Mouse (Mus musculus) urinary bladder, adult 18-20 months (tissue): ENCODE data around the gene Il1r2.

Experiments used
- DNase-seq, 2 experiments: peaks; one replicate each; pipeline ENCODE4 v3.0.0; 2022; ENCODE audit warnings: low spot score in 2 of 2, mixed read lengths in 2 of 2

Gene Il1r2

DNA sequence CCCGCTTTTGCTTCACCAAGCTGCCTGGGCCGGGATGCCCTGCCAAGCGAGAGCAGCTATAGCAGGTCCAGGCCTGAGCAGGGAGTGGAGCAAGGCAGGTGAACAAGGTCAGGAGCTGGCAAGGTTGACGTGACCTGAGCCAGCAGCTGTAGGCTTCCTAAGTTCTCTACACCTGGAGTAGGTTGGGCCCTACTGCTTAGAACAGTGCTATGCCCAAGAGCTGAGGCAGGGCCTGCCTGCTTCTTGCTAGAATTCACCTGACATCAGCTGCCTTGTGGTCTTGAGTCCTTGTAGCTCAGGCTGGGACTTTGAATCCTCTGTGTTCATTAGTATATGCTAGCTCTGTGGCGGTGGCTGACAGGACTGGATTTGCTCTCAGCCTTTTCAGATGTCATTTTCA lies at the start of gene Il1r2:
Il1r2 (plus strand) TSS at position 301 of the 400 bp plus-strand sequence.
- peak; percentile 30 to 32 for DNase-seq

DNA sequence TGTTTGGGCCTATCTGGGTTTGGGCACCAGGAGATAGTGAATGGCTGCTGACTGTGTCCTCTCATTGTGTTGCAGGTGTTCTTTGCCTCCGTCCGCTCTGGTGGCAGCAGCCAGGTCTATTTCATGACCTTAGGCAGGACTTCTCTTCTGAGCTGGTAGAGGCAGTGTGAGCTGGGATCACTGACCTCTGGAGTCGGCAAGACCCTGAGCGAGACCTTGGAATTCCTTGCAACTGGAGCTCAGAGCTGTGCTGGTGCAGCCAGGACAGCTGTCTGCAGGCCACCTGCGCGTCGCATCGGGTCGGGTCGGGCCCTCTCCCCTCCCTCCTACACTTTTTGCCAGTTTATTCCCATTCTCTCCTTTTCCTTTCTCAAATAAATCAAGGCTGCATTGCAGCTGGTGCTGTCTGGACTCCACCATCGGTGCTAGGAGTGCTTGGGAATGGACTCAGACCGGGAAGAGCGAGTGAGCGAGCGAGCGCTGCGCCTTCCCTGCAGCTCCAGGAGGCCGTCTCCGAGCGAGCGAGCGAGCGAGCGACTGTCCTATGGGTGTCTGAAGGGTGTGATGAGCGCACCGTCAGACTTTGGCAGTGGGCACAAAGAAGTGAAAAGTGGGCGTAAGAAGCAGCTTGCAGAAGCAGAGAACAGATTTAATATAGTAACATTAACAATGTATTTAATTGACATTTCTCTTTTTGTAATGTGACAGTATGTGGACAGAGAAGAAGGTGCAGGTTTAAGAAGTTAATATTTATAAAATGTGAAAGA lies 49.1 kb upstream of the Il1r2 start:
- DNase-seq, result no peak

DNA sequence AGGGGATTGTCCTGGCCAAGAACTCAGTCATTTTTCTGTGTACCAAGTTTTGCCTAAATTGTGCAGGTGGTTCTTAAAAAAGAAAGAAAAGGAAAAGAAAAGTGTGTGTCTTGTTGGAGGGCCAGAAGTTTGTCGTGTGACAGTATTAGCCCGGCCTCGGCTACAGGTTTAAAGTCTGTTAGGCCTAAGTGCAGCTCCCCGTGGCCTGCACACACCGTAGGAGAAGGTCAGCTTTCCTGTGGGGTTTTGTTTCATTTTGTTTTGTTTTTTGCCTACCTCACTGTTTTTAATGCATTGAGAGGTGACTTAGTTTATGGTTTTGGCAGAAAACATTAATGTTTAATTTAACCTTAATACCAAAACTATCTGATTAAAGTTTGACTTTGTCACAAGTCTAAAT lies 48.5 kb upstream of the Il1r2 start:
- no peak for DNase-seq

DNA sequence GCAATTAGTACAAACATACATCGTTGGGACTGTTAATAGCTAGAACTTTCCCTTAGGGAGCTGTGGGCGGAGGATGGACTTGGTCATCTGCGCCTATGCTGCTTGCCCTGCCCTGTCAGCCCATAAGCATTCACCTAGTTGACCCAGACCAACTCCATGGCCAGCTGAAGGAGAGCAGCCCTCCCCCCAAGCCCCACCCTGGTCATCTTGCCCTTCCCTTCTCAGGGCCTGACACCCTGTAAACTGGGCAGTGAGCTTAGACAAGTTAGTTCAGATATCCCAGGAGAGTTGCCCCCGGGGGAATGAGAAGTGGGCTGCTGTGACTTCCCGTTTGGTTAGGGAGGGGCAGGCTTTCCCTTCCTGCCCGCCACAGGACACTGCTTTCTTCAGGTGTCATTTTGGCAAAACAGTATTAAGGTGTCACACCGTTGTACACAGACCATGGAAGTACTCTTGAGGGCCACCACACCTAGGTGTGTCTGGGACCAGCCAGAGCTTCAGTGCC lies 46.7 kb upstream of the Il1r2 start:
- DNase-seq, result no peak

DNA sequence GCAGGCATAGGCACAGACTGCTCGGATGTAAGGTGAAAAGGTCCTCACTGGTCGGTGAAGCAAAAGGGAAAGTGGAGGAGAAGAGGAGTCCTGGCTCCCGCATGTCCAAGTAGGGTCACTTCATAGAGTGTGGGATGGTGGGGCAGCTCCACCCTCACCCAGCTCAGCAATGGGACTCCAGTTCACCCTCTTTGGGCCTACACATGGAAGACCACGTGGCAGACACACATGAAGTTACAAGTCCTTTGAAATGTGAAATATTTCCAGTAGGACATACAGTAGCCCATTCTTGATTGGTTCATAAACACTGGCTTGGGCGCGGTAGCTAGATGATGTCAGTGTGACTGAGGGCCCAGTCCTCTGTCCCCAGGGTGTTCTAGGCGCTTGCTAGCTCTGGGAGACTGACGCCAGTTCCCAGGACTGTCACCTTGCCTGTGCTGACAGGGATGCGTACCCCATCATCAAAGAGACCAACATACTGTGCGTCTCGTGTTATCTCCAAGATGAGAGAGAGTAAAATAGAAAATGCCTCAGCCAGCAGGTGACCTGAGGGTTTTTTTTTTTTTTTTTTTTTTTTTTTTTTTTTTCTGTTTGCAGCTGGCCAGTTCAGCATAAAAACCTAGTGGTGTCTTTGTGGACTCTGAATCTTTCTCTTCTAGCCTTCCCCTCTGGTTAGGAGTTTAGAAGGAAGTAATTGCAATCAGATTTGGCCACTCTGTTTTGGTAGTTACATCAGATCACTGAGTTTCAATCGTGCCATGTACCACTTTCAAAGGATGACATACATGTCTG lies 45.5 kb upstream of the Il1r2 start:
- DNase-seq, result no peak

DNA sequence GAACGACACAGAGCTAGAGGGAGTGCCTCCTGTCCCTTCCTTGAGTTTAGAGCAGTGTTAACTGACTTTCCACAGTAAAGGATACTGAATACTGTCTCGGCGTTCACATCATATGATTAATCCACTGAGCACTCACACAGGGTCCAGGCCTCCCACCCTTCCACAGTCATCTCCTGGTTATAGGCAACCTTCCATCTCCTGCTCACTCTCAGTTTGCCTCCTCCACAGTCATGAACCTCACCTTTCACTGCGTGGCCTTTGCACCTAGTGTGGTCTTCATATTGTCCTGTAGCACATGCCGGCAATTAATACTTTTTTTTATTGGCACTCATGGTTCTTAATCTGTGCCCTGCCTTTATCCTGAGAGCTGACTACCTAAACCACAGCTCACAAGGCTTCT lies 44.3 kb upstream of the Il1r2 start:
- no peak for DNase-seq

DNA sequence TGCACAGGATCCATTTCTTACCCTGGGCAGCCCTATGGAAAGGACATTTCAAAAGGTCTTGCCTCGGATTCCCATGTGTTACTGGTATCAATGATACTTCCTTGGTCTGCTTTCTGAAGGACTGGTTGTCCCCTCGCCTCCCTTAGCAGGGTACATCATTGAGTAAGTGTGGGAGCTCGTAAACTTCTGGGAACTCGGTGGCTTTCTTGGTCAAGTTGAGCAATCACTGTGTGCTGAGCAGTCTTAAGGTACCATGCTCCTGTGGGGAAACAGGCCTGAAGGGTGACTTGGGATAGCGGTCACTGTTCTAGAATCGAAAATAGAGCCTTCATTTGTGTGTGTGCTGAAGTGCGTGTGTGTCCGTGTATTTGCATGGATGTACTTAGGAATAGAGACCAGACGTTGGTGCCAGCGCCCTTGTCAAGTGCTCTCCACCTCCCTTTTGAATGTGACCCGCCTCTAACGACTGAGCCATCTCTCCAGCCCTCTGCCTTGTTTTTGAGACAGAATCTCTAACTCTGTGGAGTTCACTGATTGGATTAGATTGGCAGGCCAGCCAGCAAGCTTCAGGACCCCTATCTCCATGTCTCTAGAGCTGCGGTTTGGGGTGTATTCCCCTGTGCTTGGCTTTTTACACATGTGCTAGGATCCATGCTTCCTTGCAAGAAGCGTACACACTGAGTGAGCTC lies 43.4 kb upstream of the Il1r2 start:
- no peak for DNase-seq

DNA sequence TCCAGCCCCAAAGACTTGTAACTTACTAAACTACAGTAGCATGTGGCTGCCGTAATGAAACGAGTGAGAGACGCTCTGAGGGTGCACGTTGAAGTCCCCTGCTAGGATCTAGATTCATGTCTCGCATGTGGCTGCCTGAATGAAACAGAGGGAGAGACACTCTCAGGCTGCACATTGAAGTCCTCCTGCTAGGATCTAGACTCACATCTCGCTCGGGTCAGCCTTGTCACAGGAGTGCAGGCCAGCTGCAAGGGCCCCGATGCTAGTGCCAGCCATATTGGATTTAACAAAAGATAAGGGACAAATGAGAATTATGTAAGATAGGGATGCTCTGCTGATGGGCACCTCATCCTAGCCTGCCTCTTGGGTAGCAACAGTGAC lies 42.9 kb upstream of the Il1r2 start:
- no peak for DNase-seq

DNA sequence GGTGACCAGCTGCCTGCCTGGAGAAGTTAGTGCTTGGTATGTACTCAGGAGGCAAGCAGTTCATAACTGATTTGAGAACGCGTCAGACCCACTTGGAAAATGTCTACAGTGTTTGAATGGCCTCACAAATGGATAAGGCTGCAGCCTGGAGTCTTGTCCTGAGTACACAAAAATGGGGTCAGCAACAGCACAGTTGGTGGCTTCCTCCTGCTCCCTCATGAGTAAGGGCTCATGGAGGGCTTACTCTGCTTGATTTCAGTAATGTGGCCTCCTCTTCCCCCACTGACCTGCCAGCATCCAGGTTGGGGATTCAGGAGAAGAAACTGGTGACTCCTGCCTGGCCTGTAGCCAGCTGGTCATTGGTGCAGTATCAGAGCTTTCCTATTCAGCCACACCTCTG lies 42.3 kb upstream of the Il1r2 start:
- DNase-seq, result no peak

DNA sequence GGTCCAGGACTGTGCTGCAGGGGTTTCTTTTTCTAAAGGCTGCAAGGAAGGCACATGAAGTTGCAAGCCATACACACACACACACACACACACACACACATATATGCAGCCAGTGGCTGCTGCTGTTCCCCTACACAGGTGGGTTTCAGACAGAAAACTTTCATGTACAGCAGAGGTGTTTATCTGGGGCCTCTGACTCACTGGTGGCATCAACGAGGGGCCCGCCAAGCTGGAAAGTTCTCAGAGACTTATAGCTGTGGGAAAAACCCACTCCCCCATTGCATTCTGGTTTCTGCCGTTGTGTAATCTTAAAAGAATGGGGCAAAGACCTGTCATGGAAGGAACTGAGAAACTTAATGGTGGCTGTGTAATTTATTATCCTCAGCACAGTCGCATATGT lies 40.6 kb upstream of the Il1r2 start:
- DNase-seq, result no peak

DNA sequence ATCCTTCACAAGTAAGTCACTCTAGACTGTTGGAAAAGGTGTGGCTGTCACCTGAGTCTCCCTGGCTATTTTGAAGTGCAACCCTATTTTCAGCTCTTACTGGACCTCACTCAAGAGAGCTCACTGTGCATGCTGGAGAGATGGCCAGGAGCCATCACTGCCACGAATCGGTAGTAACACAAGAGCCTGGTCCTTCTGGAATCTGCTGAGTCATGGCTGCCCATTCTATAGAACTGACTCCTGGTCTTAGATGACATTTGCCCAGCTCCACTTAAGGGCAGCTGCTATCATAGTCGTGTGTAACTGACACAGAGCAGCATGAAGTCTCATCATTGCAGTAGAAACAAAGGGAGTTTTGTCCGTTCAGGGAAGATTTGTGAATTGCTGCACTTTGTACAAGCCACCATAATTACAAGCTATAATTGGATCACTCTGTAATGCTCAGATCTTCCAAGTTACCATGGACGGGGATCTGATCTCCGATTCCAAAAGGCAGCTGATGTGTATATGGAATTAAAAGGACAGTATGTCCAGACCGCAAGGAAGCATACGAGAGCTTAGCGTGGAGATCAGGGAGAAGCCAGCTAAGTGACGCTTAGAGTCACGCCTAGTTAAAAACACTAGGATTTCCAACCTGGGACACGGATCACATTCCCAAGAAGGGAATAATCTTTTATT lies 40.0 kb upstream of the Il1r2 start:
- DNase-seq, result no peak

DNA sequence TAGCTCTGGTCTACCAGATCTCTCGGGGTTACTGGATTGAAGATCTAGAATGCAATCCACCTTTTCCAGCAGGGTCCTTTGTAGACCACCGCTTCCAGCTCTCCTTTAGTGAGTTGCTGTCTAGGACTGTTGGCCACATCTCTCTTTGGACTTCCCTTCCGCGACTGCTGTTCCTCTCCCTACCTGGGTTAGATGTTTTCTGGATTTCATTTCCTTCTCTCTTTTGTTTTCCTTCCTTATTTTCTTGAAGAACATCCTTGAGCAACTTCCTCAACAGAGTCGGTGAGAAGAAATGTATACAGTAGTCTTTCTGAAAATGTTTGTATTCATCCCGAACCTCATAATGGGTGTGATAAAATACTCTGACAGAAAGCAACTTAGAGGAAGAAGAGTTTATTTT lies 36.0 kb upstream of the Il1r2 start:
- no peak for DNase-seq

DNA sequence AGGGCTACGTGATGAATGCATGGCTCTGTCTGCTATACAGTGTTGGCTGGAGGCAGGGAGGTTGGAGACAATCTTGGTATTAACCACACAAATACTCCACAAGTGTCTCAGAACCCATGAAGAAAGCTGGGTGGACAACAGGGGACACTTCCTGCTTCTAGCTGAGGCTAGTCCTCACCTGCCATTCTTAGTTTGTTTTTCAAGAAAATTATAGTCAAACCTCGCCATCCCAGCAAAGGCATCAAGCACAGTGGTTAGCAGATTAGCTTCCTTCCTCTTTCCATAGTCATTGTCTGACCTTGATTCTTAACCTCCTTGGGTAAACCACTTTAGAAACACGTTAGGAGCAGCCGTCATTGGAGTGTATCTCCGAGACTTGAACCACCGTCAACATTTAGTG lies 28.2 kb upstream of the Il1r2 start:
- no peak for DNase-seq

DNA sequence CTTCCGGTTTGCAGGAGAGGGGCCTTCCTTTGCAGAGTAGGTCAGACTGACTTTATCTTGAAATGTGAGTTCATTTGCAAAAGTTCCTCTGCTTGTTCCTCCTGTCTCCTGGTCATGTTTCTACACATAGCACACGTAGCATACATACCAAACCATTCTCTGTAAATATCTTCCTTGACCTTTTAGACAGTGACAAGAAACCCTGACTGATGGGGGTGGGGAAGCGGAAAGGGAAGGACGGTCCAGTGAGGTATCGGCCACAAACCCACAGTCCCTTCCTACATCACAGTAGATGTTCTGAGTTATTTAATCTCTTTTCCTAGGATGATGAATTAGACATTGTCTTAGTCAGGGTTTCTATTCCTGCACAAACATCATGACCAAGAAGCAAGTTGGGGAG lies 27.3 kb upstream of the Il1r2 start:
- DNase-seq, result no peak

DNA sequence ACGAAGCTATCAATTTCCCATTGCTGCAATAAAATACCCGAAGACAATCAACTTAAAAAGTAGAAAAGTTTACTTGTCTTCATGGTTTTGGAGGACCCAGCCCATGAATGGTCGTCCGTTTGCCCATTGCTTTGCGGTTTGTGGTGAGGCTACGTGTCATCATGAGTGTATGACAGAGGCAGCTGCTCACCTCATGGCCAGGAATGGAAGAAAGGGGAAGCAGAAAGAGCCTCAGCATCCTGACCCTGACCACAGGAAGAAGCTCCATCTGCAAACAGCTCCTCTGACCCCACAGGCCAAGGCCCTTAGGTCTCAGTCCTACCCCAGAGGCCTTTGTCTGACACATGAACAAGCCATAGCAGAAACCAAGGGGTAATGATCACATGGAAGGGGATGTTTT lies 22.7 kb upstream of the Il1r2 start:
- no peak for DNase-seq

DNA sequence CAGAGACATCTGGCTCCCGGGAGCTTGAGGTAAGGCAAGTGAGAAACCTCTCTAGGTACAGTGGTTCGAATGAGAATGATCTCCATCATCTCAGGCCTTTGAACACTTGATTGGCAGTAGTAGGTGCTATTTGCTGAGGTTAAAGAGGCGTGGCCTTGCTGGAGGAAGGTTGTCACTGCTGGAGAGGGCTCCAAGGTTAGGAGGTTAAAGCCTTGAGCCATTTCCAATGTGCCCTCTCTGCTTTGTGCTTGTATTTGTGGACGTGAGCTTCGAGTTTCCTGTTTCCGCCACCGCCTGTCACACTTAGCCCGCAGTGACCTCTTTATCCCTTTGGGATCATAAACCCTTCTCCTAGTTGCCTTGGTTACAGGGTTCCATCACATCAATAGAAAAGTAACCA lies 21.7 kb upstream of the Il1r2 start:
- DNase-seq, result no peak

DNA sequence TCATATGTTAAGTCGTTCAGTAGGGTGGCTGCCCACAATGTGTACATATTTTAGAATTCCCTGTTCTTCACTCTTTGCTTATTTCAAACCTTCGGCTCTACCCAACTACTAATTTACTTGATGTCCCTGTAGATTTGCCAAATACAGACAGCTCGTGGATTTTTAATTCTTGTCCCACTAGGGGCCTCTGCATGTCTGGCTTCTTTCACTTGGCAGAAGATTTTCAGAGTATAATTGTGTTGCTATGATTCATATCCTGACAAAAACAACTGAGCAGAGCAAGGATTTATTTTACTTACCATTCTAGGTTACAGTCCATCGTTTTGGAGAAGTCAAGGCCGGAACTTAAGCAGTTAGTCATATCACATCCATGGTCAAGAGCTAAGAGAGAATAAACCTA lies 20.8 kb upstream of the Il1r2 start:
- no peak for DNase-seq

DNA sequence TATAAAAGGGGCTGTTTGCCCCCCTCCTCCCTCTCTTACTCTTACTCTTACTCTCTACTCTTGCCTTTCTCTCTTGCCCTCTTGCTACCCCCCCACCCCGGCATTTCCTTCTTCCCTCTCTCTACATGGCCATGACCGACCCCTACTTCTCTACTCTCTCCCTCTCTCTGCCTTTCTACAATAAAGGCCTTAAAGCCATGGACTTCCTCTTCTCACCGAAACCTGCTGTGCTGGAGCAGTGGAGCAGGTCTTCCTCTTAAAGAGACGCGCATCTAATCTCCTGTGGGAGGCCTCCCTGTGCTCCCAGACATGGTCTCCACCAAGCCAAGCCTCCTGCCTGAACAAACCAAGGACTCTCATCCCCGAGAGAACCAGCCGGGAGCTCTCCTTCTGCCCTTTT lies 18.8 kb upstream of the Il1r2 start:
- no peak for DNase-seq

DNA sequence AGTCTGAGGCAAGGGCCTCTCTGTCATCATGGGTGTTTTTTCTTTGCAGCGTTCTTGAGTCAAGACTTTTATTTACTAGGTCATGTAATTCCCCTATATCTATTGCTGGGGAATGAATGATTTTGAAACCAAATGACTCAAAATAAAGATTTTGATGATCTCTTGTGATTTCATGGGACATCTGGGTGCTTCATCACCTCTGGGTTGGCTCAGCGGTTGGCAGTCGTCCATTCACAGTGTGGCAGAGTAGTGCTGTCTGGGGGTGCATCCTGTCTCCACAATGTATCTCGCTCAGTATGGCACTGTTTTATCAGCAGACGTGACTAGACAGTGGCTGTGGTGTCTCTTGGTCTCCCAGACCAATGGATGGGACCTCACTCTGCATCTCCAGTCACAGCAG lies 17.9 kb upstream of the Il1r2 start:
- DNase-seq, result no peak

DNA sequence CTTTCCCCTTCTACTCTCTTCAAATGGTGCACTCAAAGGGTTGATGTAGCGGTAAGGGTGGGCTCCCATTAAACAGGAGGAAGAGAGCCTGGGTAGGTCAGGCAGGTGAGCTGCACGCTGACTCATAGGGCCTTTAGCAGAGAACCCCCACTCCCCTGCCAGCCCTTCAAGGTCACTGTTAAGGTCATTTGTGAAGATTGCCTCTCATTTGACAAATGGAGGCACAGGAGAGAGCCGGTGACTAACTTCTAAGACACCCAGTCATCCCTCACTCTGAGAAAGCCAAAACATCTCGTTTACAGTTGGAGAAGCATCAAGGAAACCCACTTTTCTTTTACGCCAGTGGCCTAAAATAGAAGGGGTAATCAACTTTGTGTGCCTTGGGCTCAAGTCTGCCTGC lies 16.5 kb upstream of the Il1r2 start:
- DNase-seq, result no peak

DNA sequence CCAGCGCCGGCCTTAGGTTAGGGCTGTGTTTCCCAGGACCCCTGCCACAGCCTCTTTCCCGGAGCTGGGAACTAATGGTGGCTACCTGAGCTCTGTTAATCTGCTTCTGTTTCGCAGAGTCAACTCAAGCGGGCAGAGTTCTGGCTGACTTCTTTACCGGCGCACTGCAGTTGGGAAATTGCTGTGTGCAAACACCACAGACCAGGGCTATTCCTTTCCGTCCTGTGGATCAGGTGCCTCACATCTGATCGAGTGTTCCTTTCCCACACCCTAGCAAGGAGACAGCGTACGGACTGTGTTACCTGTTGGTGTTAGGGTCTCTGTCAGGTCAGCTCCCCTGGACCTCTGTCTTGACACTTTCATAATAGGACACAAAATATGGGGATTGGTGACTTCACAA lies 15.9 kb upstream of the Il1r2 start:
- DNase-seq, result no peak

DNA sequence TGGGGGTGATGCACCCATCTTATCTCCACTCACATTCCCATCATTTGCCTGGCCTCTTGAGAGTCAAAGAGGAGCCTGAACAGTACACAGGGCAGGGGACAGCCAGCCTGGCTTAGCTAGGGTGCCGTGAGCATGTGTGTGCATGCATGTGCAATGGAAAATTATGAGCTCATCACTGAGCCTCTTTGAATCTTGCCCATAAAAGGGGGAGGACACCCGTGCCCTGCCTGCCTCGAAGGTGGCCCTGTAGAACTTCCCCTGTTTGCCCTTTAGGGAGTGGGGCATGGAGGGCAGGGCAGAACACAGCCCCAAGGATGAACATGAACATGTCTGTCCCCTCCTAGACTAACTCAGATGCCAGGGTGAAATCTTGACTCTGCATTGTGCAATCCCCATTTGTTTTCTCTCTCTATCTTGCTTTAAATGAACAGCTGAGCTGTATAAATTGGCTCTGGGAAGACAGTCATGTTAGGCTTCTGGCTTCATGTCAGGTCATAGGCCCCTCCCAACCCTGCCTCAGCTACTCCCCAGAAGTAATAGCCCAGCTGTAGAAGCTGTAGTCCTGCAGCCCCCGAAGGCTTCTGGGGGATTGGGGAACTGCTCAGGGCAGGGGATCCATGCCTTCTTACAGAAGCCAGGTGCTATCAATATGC lies 14.6 kb upstream of the Il1r2 start:
- no peak for DNase-seq
